Mouse (Mus musculus) cerebellum, postnatal 36 days (tissue): ENCODE measurements around the gene Proser3.

ENCODE experiments used
- DNase-seq, 2 experiments: peaks; one replicate each; pipeline ENCODE4 v3.0.0; 2021 to 2022; ENCODE audit warnings: mixed read lengths in 2 of 2

Proser3 gene

GRCm38 (mm10) chr7:30552102-30553020, at the start of gene Proser3, which contains the start of gene Hspb6:
Gene Proser3, minus strand, starts transcription at chr7:30552299.
Gene Hspb6, plus strand, starts transcription at chr7:30552178.
- peak; percentile 94 to 98 for DNase-seq

- DNase-seq: no peak
Observed at GRCm38 (mm10) chr7:30600651-30601050, 48.6 kb upstream of the Proser3 start.

- DNase-seq: peak; percentile 97
Observed at GRCm38 (mm10) chr7:30599933-30600353, 47.8 kb upstream of the Proser3 start.

- DNase-seq: no peak
Observed at GRCm38 (mm10) chr7:30598786-30599185, 46.7 kb upstream of the Proser3 start, which contains the start of gene Zbtb32. Gene Zbtb32, minus strand, starts transcription at chr7:30598909.

- DNase-seq: no peak
Observed at GRCm38 (mm10) chr7:30596811-30597210, 44.7 kb upstream of the Proser3 start.

GRCm38 (mm10) chr7:30596093-30596492, 44.0 kb upstream of the Proser3 start:
- DNase-seq: no peak

- DNase-seq: no peak
Observed at GRCm38 (mm10) chr7:30594510-30595024, 42.5 kb upstream of the Proser3 start.

- no peak for DNase-seq
Observed at GRCm38 (mm10) chr7:30593579-30594509, 41.7 kb upstream of the Proser3 start.

- no peak for DNase-seq
Observed at GRCm38 (mm10) chr7:30592772-30593423, 40.8 kb upstream of the Proser3 start.

- DNase-seq: no peak
Observed at GRCm38 (mm10) chr7:30591605-30591951, 39.5 kb upstream of the Proser3 start.

GRCm38 (mm10) chr7:30590927-30591604, 39.0 kb upstream of the Proser3 start:
- DNase-seq: no peak

- peak; percentile 83 to 84 for DNase-seq
Observed at GRCm38 (mm10) chr7:30589435-30590301, 37.6 kb upstream of the Proser3 start.

GRCm38 (mm10) chr7:30588676-30589434, 36.8 kb upstream of the Proser3 start, which contains the start of gene Kmt2b:
Gene Kmt2b, minus strand, starts transcription at chr7:30588726.
- peak; percentile 93 to 97 for DNase-seq

GRCm38 (mm10) chr7:30587842-30588667, 36.0 kb upstream of the Proser3 start:
- no peak for DNase-seq

- DNase-seq: no peak
Observed at GRCm38 (mm10) chr7:30586455-30587020, 34.4 kb upstream of the Proser3 start.

- DNase-seq: no peak
Observed at GRCm38 (mm10) chr7:30585170-30585569, 33.1 kb upstream of the Proser3 start.

GRCm38 (mm10) chr7:30584339-30584738, 32.2 kb upstream of the Proser3 start:
- DNase-seq: no peak

GRCm38 (mm10) chr7:30581547-30581946, 29.4 kb upstream of the Proser3 start:
- DNase-seq: no peak

- no peak for DNase-seq
Observed at GRCm38 (mm10) chr7:30579950-30580349, 27.9 kb upstream of the Proser3 start.
